Mouse (Mus musculus) kidney, postnatal 10 days (tissue): ENCODE data around the gene Nat8f6.
A peak's percentile ranks its signal among the peaks of the same experiment; 100 is the strongest.
"Not testable (repeated sequence)": the region's sequence is repeated elsewhere in the genome, so short reads cannot be mapped to it uniquely, and the experiment has no call there.

Experiments used
- DNase-seq: peaks from one replicate; pipeline ENCODE4 v3.0.0; 2021; ENCODE audit warnings: mixed read lengths

Nat8f6 gene

GRCm38 (mm10) chr6:85820837-85821236 lies at the start of gene Nat8f6, which contains the start of gene Nat8f5:
Nat8f6 (minus strand) TSS chr6:85820954.
Nat8f5 (minus strand) TSS chr6:85820972.
- no peak for DNase-seq

GRCm38 (mm10) chr6:85869006-85869405 lies 48.3 kb upstream of the Nat8f6 start, which contains the start of gene Nat8f2:
Nat8f2 (minus strand) TSS chr6:85869158.
- not testable (repeated sequence) for DNase-seq

- DNase-seq, result peak; percentile 39
These were observed 47.3 kb upstream of the Nat8f6 start for GRCm38 (mm10) chr6:85867726-85868690.

- not testable (repeated sequence) for DNase-seq
These were observed 46.2 kb upstream of the Nat8f6 start for GRCm38 (mm10) chr6:85866995-85867394.

- DNase-seq, result not testable (repeated sequence)
These were observed 45.4 kb upstream of the Nat8f6 start for GRCm38 (mm10) chr6:85866166-85866565.

GRCm38 (mm10) chr6:85864900-85865639 lies 44.3 kb upstream of the Nat8f6 start:
- DNase-seq, result not testable (repeated sequence)

GRCm38 (mm10) chr6:85863840-85864239 lies 43.1 kb upstream of the Nat8f6 start:
- no peak for DNase-seq

GRCm38 (mm10) chr6:85863136-85863535 lies 42.4 kb upstream of the Nat8f6 start:
- no peak for DNase-seq

GRCm38 (mm10) chr6:85862565-85862964 lies 41.8 kb upstream of the Nat8f6 start:
- peak; percentile 4 for DNase-seq

GRCm38 (mm10) chr6:85861247-85861646 lies 40.5 kb upstream of the Nat8f6 start:
- DNase-seq, result peak; percentile 1

- peak; percentile 77 for DNase-seq
These were observed 35.5 kb upstream of the Nat8f6 start for GRCm38 (mm10) chr6:85856194-85856678.

GRCm38 (mm10) chr6:85853481-85853880 lies 32.7 kb upstream of the Nat8f6 start:
- peak; percentile 28 for DNase-seq

- DNase-seq, result no peak
These were observed 30.5 kb upstream of the Nat8f6 start for GRCm38 (mm10) chr6:85851062-85851773.

GRCm38 (mm10) chr6:85849240-85849639 lies 28.5 kb upstream of the Nat8f6 start:
- DNase-seq, result no peak

- DNase-seq, result no peak
These were observed 27.4 kb upstream of the Nat8f6 start for GRCm38 (mm10) chr6:85848140-85848539.

- DNase-seq, result no peak
These were observed 26.2 kb upstream of the Nat8f6 start for GRCm38 (mm10) chr6:85846921-85847320.

GRCm38 (mm10) chr6:85843677-85844458 lies 23.1 kb upstream of the Nat8f6 start:
- DNase-seq, result not testable (repeated sequence)

- no peak for DNase-seq
These were observed 19.2 kb upstream of the Nat8f6 start for GRCm38 (mm10) chr6:85839982-85840381.

GRCm38 (mm10) chr6:85838674-85839073 lies 17.9 kb upstream of the Nat8f6 start:
- DNase-seq, result no peak

GRCm38 (mm10) chr6:85837307-85837706 lies 16.6 kb upstream of the Nat8f6 start:
- DNase-seq, result peak; percentile 48

- peak; percentile 81 for DNase-seq
These were observed 16.1 kb upstream of the Nat8f6 start for GRCm38 (mm10) chr6:85836827-85837226.

- DNase-seq, result not testable (repeated sequence)
These were observed 15.3 kb upstream of the Nat8f6 start for GRCm38 (mm10) chr6:85836098-85836497.
